Mouse (Mus musculus) T-helper 17 cell (primary cell): ENCODE measurements at regions not wholly inside any gene's neighbourhood (a gene's known extent, or its start where the extent isn't known, plus 50 kb on each side); places are given as distances from the start of the nearest gene placed in this dataset.

ENCODE experiments used
- in situ Hi-C, 2 experiments: fragments of 300-600 bp; cut with MboI, MseI; formaldehyde crosslinking; loops; 1 replicate in 1 of 2; 2 replicates in 1 of 2; pipeline ENCODE4 v1.15.1; 2025; ENCODE audit warnings: high pct_unique_total_duplicates in 2 of 2

GRCm38 (mm10) chr2:116526203-116526602 lies 352.3 kb upstream of the Tmco5 start:
- in situ Hi-C loops, result loop anchor here in 1 of 2 experiments (5.0 kb wide), 1 partner anchor 64 kb away; no protein-coding TSS in a partner anchor

- in situ Hi-C loops, result no loop called here
Observed at GRCm38 (mm10) chr2:116536453-116536852, 342.0 kb upstream of the Tmco5 start.

- in situ Hi-C loops, result no loop called here
Observed at GRCm38 (mm10) chr2:116559350-116559749, 319.1 kb upstream of the Tmco5 start.

- in situ Hi-C loops, result no loop called here
Observed at GRCm38 (mm10) chr2:116583989-116584388, 294.5 kb upstream of the Tmco5 start.

- in situ Hi-C loops, result no loop called here
Observed at GRCm38 (mm10) chr2:116586203-116586959, 292.1 kb upstream of the Tmco5 start.

- in situ Hi-C loops, result no loop called here
Observed at GRCm38 (mm10) chr2:116605869-116606268, 272.6 kb upstream of the Tmco5 start.

GRCm38 (mm10) chr2:116639935-116640334 lies 238.6 kb upstream of the Tmco5 start:
- in situ Hi-C loops, result no loop called here

- in situ Hi-C loops, result no loop called here
Observed at GRCm38 (mm10) chr2:116652106-116652505, 226.4 kb upstream of the Tmco5 start.

GRCm38 (mm10) chr2:116685756-116686155 lies 192.7 kb upstream of the Tmco5 start:
- in situ Hi-C loops, result no loop called here

GRCm38 (mm10) chr2:116697542-116697941 lies 180.9 kb upstream of the Tmco5 start:
- in situ Hi-C loops, result no loop called here

GRCm38 (mm10) chr2:116704705-116705104 lies 173.8 kb upstream of the Tmco5 start:
- in situ Hi-C loops, result no loop called here

GRCm38 (mm10) chr2:116709608-116710007 lies 168.9 kb upstream of the Tmco5 start:
- in situ Hi-C loops, result no loop called here

- in situ Hi-C loops, result no loop called here
Observed at GRCm38 (mm10) chr2:116716529-116717201, 161.8 kb upstream of the Tmco5 start.

GRCm38 (mm10) chr2:116718637-116719036 lies 159.9 kb upstream of the Tmco5 start:
- in situ Hi-C loops, result no loop called here

- in situ Hi-C loops, result no loop called here
Observed at GRCm38 (mm10) chr2:116727591-116727990, 150.9 kb upstream of the Tmco5 start.

- in situ Hi-C loops, result no loop called here
Observed at GRCm38 (mm10) chr2:116735702-116736101, 142.8 kb upstream of the Tmco5 start.

GRCm38 (mm10) chr2:116768459-116769047 lies 109.9 kb upstream of the Tmco5 start:
- in situ Hi-C loops, result no loop called here

- in situ Hi-C loops, result no loop called here
Observed at GRCm38 (mm10) chr2:116769186-116769585, 109.3 kb upstream of the Tmco5 start.

- in situ Hi-C loops, result no loop called here
Observed at GRCm38 (mm10) chr2:116772569-116772968, 105.9 kb upstream of the Tmco5 start.

- in situ Hi-C loops, result no loop called here
Observed at GRCm38 (mm10) chr2:116800141-116800540, 78.3 kb upstream of the Tmco5 start.

- in situ Hi-C loops, result no loop called here
Observed at GRCm38 (mm10) chr2:116801578-116801977, 76.9 kb upstream of the Tmco5 start.

- in situ Hi-C loops, result no loop called here
Observed at GRCm38 (mm10) chr2:116807207-116807606, 71.3 kb upstream of the Tmco5 start.

- in situ Hi-C loops, result no loop called here
Observed at GRCm38 (mm10) chr2:116807636-116808035, 70.9 kb upstream of the Tmco5 start.
